Mouse (Mus musculus): ENCODE results near the gene Acap2. TPM values are rescaled to one million over a fixed set of nuclear protein-coding genes. Genes with fewer than 3 reads are reported as not detected.

Gene Acap2
- polyA plus RNA-seq, 1 experiment: 9.2 TPM

GRCm38 (mm10) chr16:31187192-31187591 is 13.9 kb downstream of the Acap2 start:
- H3K4me1 ChIP-seq (ENCODE audit: control insufficient read depth, insufficient read depth, insufficient read length): peaks cover 15% of the 10 kb centered on the region; the same call in 1 of the 2 replicates

DNA sequence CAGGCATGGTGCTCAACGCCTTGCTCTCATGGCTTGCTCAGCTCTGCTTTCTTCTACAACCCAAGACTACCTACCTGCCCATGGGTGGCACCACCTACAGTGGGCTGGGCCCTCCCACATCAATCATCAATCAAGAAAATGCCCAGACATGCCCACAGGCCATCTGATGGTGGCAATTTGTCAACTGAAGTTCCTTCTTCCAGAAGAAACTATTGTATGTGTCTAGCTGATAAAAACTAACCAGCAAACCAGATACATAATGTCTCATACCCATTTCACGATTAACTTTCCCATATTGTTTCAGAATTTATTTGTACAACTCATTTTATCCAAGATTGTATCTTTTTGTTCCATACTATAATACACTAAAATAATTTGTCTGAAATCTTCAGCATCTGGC is 15.3 kb downstream of the Acap2 start:
- Histone ChIP-seq H3K27me3 (ENCODE audit: control insufficient read depth, insufficient read depth, low read length) (no peaks in the 10 kb centered on the region), H3K36me3 (ENCODE audit: control insufficient read depth, insufficient read depth, low read length) (0 out of 2 replicates have a peak, but pooled peaks cover 1% of the 10 kb centered on the region), H3K4me3 (ENCODE audit: extremely low read depth, insufficient read depth, insufficient read length) (no peak overlapping the region), H3K4me1 (ENCODE audit: control insufficient read depth, insufficient read depth, insufficient read length) (peaks cover 11% of the 10 kb centered on the region; the same call in 1 of the 2 replicates), H3K27ac (ENCODE audit: insufficient read depth, low read length) (no peak overlapping the region)
- no peak for TF ChIP-seq CTCF (IDR thresholded peaks at IDR 0.05; ENCODE audit: extremely low read depth, insufficient read depth, insufficient read length, insufficient replicate concordance)
- TF ChIP-seq POLR2A (IDR thresholded peaks at IDR 0.05; ENCODE audit: low read depth, low read length): no peak
- WGBS: 66% methylated on average over 2 of the region's 2 CpGs
- DNase-seq (ENCODE audit: low read depth in 1 of 2, low spot score in 2 of 2): no peak

More at GRCm38 (mm10) chr16:31187192-31187591, 13.9 kb downstream of the Acap2 start:
- H3K36me3 ChIP-seq (ENCODE audit: control insufficient read depth, insufficient read depth, low read length): no peaks in the 10 kb centered on the region
- TF ChIP-seq CTCF (IDR thresholded peaks at IDR 0.05; ENCODE audit: extremely low read depth, insufficient read depth, insufficient read length, insufficient replicate concordance) (no peak), POLR2A (IDR thresholded peaks at IDR 0.05; ENCODE audit: low read depth, low read length) (no peak)
- DNase-seq (ENCODE audit: low read depth in 1 of 2, low spot score in 2 of 2): no peak
- no peak overlapping the region for H3K4me3 ChIP-seq (ENCODE audit: extremely low read depth, insufficient read depth, insufficient read length)
- H3K27me3 ChIP-seq (ENCODE audit: control insufficient read depth, insufficient read depth, low read length): no peaks in the 10 kb centered on the region
- H3K27ac ChIP-seq (ENCODE audit: insufficient read depth, low read length): no peak overlapping the region
- WGBS: 71% methylated on average over 1 of the region's 1 CpGs

DNA sequence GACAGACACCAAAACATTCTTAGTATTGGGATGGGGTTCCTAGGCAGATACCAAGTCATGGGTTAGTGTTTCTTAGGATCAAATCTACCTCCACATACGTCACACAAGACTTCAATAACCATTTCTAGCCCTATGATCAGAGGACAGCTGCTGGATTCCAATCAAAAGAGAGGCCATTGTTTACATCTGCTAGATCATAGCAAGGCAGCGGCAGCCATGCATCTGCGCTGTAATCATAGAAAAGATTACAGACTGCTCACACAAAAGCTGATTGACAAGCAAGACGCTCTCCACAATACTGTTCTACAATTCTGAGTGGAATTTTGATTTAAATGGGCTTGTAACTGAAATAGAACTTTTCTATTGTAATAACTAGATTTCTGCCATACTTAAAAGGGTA is 16.3 kb downstream of the Acap2 start:
- 0 out of 2 replicates have a peak, but pooled peaks cover 2% of the 10 kb centered on the region for H3K36me3 ChIP-seq (ENCODE audit: control insufficient read depth, insufficient read depth, low read length)
- 95% methylated on average over 4 of the region's 4 CpGs for WGBS
- H3K4me3 ChIP-seq (ENCODE audit: extremely low read depth, insufficient read depth, insufficient read length): no peak overlapping the region
- TF ChIP-seq CTCF (IDR thresholded peaks at IDR 0.05; ENCODE audit: extremely low read depth, insufficient read depth, insufficient read length, insufficient replicate concordance) (no peak), POLR2A (IDR thresholded peaks at IDR 0.05; ENCODE audit: low read depth, low read length) (no peak)
- no peak overlapping the region for H3K27ac ChIP-seq (ENCODE audit: insufficient read depth, low read length)
- peaks cover 11% of the 10 kb centered on the region; the same call in 1 of the 2 replicates for H3K4me1 ChIP-seq (ENCODE audit: control insufficient read depth, insufficient read depth, insufficient read length)
- no peak for DNase-seq (ENCODE audit: low read depth in 1 of 2, low spot score in 2 of 2)
- no peaks in the 10 kb centered on the region for H3K27me3 ChIP-seq (ENCODE audit: control insufficient read depth, insufficient read depth, low read length)

DNA sequence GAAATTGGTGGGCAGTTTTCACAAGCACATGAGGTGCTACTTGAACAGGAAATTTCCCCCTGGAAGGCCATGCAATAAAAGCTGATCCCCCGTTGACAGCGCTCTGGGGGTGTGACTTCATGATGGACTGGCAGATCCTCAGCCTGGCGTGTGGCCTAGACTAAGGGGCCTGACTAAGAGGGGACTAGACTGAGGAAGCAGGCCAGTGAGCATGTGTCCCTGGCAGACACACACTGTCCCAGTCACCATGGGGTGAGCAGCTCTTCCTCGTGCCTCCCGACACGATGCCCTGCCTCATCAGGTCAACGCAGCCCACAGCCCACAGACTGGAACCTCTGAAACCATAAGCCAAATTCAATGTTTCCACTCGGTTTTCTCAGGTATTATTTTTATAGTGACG is 18.5 kb downstream of the Acap2 start:
- 74% methylated on average over 9 of the region's 9 CpGs for WGBS

DNA sequence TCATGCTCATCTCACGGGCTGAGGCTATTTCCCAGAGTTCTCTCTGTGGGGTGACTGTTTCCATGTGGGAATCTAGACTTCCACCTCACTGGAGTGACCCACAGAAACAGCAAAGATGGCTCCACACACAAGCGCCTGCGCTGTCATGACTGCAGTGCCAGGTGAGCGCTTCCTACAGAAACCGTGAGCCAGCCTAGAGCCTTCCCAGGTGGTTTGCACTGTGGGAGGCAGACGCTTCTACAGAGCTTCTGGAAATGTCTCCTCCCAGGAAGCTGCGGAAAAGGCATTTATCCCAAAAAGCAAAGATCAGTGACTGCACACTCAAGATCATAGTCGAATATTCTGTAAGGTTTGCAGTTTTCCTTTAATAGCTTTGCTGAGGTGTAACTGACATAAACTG is 20.2 kb downstream of the Acap2 start:
- no peak for DNase-seq (ENCODE audit: low read depth in 1 of 2, low spot score in 2 of 2)
- Histone ChIP-seq H3K4me3 (ENCODE audit: extremely low read depth, insufficient read depth, insufficient read length) (no peak overlapping the region), H3K27me3 (ENCODE audit: control insufficient read depth, insufficient read depth, low read length) (no peaks in the 10 kb centered on the region), H3K4me1 (ENCODE audit: control insufficient read depth, insufficient read depth, insufficient read length) (no peaks in the 10 kb centered on the region; the same call in 1 of the 2 replicates), H3K36me3 (ENCODE audit: control insufficient read depth, insufficient read depth, low read length) (0 out of 2 replicates have a peak, but pooled peaks cover 2% of the 10 kb centered on the region), H3K27ac (ENCODE audit: insufficient read depth, low read length) (no peak overlapping the region)
- TF ChIP-seq CTCF (IDR thresholded peaks at IDR 0.05; ENCODE audit: extremely low read depth, insufficient read depth, insufficient read length, insufficient replicate concordance) (no peak), POLR2A (IDR thresholded peaks at IDR 0.05; ENCODE audit: low read depth, low read length) (no peak)
- WGBS: 93% methylated on average over 8 of the region's 8 CpGs

More for the DNA sequence above, 18.5 kb downstream of the Acap2 start:
- Histone ChIP-seq H3K4me3 (ENCODE audit: extremely low read depth, insufficient read depth, insufficient read length) (no peak overlapping the region), H3K27ac (ENCODE audit: insufficient read depth, low read length) (no peak overlapping the region), H3K27me3 (ENCODE audit: control insufficient read depth, insufficient read depth, low read length) (no peaks in the 10 kb centered on the region), H3K4me1 (ENCODE audit: control insufficient read depth, insufficient read depth, insufficient read length) (peaks cover 6% of the 10 kb centered on the region; the same call in 1 of the 2 replicates), H3K36me3 (ENCODE audit: control insufficient read depth, insufficient read depth, low read length) (0 out of 2 replicates have a peak, but pooled peaks cover 2% of the 10 kb centered on the region)
- no peak for TF ChIP-seq CTCF (IDR thresholded peaks at IDR 0.05; ENCODE audit: extremely low read depth, insufficient read depth, insufficient read length, insufficient replicate concordance)
- TF ChIP-seq POLR2A (IDR thresholded peaks at IDR 0.05; ENCODE audit: low read depth, low read length): no peak
- DNase-seq (ENCODE audit: low read depth in 1 of 2, low spot score in 2 of 2): no peak

GRCm38 (mm10) chr16:31179384-31179783 is 21.7 kb downstream of the Acap2 start:
- 0 out of 2 replicates have a peak, but pooled peaks cover 2% of the 10 kb centered on the region for H3K36me3 ChIP-seq (ENCODE audit: control insufficient read depth, insufficient read depth, low read length)
- no peaks in the 10 kb centered on the region for H3K4me1 ChIP-seq (ENCODE audit: control insufficient read depth, insufficient read depth, insufficient read length)
- H3K27me3 ChIP-seq (ENCODE audit: control insufficient read depth, insufficient read depth, low read length): no peaks in the 10 kb centered on the region
- TF ChIP-seq CTCF (IDR thresholded peaks at IDR 0.05; ENCODE audit: extremely low read depth, insufficient read depth, insufficient read length, insufficient replicate concordance) (no peak), POLR2A (IDR thresholded peaks at IDR 0.05; ENCODE audit: low read depth, low read length) (no peak)
- DNase-seq (ENCODE audit: low read depth in 1 of 2, low spot score in 2 of 2): no peak
- H3K4me3 ChIP-seq (ENCODE audit: extremely low read depth, insufficient read depth, insufficient read length): no peak overlapping the region
- 59% methylated on average over 5 of the region's 5 CpGs for WGBS
- H3K27ac ChIP-seq (ENCODE audit: insufficient read depth, low read length): no peak overlapping the region

GRCm38 (mm10) chr16:31174880-31175638 is 26.0 kb downstream of the Acap2 start:
- H3K4me1 ChIP-seq (ENCODE audit: control insufficient read depth, insufficient read depth, insufficient read length): peaks cover 5% of the 10 kb centered on the region; the same call in 1 of the 2 replicates
- WGBS: 90% methylated on average over 9 of the region's 9 CpGs
- no peak overlapping the region for H3K27ac ChIP-seq (ENCODE audit: insufficient read depth, low read length)
- H3K36me3 ChIP-seq (ENCODE audit: control insufficient read depth, insufficient read depth, low read length): no peaks in the 10 kb centered on the region
- H3K27me3 ChIP-seq (ENCODE audit: control insufficient read depth, insufficient read depth, low read length): no peaks in the 10 kb centered on the region
- TF ChIP-seq CTCF (IDR thresholded peaks at IDR 0.05; ENCODE audit: extremely low read depth, insufficient read depth, insufficient read length, insufficient replicate concordance): no peak
- no peak for TF ChIP-seq POLR2A (IDR thresholded peaks at IDR 0.05; ENCODE audit: low read depth, low read length)
- DNase-seq (ENCODE audit: low read depth in 1 of 2, low spot score in 2 of 2): no peak
- no peak overlapping the region for H3K4me3 ChIP-seq (ENCODE audit: extremely low read depth, insufficient read depth, insufficient read length)
